Mouse (Mus musculus) cerebellum, postnatal 25 days (tissue): ENCODE measurements at regions not wholly inside any gene's neighbourhood (a gene's known extent, or its start where the extent isn't known, plus 50 kb on each side); places are given as distances from the start of the nearest gene placed in this dataset.

Source experiments
- DNase-seq, 2 experiments: peaks; one replicate each; pipeline ENCODE4 v3.0.0; 2021; ENCODE audit warnings: mixed read lengths in 2 of 2

DNA sequence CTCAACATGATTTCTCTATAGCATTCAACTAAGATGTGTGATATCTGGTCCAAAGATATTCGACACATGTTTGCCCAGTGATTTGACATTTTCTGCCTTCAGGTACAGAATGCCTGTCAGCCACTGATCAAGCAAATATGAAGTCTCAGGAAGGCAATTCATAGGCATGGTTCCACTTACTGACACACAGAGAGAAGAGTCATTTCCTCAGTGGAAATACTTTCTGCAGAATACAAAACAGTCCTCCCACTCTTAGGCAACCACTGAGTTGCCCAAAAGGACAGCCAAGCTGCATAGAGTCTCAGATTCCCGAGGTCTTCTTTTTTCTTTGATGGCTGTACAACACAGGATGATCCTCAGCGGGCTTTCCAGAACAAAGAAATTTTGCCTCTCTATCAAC, 110.9 kb downstream of the Ndufa4 start:
- DNase-seq = no peak

DNA sequence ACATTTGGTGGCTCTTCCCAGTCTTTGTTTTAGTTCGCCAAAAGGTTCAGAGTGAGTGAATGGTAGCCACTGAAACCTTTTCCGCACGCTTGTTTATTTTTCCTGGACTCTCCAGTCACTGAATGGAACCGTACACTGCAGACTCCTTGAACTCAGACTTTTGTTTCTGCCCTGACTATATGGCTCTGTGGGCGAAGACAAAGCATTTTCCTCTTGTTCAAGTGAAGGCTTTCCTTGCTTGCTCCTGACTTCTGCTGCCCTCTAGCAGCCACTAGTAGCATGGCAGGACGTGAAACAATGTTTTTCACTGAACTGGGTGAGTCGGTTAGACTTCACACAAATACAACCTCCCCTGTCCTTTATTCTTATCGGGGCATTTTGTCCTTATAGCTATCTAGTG, 113.9 kb downstream of the Ndufa4 start:
- peak; percentile 49 to 66 for DNase-seq

DNA sequence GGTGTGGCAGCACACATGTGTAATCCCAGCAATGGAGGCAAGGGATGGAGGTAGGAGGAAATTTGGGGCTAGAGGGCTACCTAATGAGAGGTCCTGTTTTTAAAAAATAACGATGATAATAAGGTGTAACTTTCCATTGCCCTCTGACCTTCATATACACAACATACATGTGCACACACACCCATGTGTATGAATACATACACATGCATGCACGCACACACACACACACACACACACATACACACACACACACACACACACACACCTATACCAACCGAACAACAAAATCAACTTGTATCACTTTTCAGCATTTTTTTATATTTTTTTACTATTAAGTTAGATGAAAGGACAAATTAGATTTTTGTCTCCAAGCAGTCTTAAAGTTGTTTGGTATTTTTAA, 115.1 kb downstream of the Ndufa4 start:
- DNase-seq = no peak

DNA sequence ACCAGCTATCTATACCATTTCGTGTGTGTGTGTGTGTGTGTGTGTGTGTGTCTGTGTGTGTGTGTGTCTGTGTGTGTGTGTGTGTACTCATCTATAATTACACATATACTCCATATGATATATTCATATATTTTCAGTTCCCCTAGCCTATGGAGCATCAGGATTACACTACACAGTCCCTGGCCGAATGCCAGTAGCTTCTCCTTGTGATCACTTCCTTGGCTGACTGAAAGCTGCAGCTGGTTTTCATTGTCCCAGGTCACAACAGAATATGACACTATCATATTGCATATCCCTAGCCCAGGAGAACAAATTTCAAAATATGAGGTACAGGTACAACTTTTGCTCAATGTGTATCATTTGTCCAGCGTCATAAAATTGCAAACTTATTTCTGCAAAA, 116.2 kb downstream of the Ndufa4 start:
- peak in 1 of 2 experiments; percentile 5 for DNase-seq

DNA sequence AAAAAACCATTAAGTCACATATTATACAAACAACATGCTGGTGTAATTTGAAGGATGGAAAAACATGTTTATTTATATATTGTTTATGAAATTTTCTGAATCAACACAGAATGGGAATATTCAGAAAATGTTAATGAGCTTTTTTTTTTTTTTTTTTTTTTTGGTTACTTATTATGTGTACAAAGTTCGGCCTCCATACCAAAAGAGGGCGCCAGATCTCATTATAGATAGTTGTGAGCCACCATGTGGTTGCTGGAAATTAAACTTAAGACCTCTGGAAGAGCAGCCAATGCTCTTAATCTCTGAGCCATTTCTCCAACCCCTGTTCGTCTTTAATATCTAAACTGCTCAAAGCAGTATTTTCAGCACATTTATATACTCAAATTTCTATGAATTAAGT, 133.3 kb downstream of the Ndufa4 start:
- DNase-seq = no peak

DNA sequence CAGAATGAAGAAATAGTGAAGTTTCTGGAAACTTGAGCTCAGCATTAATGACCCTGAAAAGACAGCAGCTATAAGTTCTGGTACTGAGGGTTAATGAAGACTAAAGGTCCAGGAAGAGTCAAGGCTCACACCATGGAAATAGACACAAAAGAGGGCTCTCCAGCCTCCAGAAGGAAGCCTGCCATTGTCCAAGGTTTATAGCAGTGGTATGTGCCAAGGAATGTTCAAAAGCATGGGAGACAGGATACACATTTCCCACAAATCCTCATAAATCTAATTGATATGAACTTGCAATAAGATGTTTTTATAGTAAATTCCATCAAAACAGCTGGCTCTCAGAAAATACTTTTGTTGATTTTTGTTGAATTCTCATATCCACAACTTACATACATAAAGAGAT, 144.4 kb downstream of the Ndufa4 start:
- DNase-seq = no peak

DNA sequence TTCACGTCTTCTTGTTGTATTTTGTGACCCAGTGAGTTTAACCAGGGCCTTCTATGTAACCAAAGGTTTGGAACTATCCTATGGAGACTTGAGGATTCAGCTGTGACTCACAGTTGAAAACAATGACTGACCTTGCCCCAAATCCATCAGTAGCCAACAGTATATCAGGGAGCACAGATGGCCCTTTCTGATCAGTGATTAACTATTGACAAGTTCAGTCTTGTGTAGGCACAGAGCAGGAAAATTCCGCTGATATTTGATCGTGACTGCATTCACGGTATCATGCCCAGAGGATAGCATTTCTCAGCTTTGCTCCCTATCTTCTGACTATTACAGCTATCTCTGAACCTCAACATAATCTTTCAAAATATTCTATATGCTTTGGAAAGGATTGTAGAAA, 169.6 kb downstream of the Ndufa4 start:
- DNase-seq = no peak

DNA sequence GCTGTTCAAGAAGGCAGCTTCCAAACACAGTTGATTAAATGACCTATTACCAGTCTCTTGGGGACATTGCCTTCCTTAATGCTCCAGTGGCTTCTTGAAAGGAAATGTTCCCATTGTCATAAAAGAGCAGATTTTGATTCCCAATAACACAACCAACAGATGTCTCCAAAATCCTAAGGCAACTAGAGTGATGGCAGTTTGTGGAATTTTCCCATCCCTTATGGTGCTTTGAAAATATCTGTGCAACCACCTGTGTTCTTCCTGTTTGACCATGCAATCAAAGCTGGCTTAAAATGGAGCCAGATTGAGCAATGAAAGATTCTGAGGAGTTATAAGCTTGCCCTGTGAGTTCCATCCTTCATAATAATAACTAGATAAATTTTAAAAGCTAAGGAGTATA, 176.2 kb downstream of the Ndufa4 start:
- no peak for DNase-seq

DNA sequence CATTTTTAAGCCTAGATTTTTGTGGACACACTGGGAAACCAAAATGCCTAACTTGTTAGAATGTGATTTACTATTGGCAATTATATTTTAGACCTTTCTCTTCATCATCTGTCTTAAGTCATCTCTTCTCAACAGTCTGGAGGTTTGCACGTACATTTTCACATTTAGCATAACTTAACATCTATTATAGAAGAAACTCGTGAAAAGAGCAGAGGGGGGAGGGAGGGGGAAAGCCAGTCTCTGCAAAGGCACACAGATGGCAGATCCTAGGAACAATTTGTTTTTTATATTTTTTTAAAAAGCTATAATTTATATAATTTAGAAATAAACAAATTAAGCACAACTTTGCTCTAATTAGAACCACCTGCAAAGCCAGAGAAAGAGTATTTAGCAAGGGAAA, 176.6 kb downstream of the Ndufa4 start:
- no peak for DNase-seq

DNA sequence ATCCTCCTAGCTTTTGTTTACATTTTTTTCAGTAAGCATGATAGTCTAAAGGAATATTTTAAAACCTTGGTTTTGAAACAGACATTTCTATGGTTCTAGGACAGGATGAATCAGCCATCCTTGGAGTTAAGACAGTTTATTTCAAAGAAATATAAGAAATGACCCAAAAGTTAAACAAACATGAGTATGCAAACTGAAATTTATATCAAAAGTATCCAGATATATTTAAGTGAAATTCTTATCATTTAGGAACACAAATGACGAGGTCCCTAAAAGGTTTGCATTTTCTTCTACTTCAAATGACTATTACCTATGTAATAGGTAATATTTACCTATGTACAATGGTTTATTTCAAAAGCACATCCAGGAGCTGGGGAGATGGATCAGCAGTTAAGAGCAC, 179.5 kb downstream of the Ndufa4 start:
- no peak for DNase-seq

DNA sequence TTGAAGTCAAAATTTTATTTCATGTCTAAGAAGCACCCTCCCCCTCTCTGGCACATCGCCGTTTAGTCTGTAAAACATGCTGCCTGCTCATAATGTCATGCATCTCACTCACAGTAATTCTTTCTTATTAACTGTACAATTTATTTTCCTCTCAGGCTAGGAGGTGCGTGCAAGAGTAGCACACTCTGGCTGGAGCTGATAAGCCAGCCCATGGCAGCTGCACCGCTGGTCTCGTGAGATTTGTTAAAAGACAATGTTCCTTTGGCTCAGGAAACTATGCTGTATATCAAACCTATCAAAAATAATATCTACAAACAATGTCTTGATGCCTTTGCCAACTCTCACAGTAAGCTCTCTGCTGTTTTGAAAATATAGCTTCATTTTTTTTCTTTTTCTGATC, 179.9 kb downstream of the Ndufa4 start:
- no peak for DNase-seq

DNA sequence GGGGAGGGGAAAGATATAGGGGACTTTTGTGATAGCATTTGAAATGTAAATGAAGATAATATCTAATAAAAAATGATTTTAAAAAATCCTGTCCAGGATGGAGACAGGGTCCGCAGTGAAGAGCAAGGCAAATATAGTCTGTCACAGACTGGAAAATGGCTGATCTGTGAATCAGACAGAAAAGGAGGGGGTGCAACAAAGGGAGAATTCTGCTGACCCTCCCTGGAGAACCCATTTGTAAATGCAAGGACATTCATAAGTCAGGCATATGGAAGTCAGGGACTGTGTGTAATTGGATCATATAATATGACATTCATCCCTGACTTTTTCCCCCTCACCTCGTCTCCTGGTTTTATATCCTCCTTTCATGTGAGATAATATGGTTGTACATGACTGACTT, 183.8 kb downstream of the Ndufa4 start:
- DNase-seq = no peak

DNA sequence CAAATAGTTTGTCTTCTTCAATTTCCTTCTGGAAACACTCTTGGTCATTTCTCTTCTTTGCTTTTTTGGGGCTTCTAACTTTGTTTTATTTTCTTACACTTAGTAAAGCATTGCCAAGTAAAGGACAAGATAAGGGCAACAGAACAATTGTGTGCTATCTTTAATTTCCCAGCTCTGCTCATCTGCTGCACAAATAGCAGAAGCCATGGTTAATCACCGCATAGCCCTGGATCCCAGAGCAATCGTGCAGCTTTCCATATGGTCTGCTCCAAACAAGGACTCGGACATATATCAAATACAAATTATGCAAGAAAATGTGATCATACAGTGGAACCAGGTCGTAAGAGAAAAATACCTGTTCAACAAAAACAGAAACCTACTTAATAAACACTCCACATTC, 187.0 kb downstream of the Ndufa4 start:
- no peak for DNase-seq

DNA sequence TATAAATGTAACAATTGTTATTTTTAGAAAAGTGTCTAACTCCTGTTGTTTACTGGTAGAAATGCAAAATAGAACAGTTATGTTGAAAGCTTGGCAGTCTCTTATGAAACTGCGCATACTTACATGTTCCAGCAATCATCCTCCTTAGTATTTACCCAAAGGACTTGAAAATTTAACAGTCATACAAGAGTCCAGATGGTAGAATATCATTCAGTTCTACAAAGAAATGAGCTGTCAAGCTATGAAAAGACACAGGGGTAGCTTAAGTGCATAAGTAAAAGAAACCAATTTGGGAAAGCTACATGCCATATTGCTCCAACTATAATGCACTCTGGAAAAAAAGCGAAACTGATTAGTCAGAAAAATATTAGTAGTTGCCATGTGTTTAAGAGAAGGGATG, 196.7 kb downstream of the Ndufa4 start:
- no peak for DNase-seq

DNA sequence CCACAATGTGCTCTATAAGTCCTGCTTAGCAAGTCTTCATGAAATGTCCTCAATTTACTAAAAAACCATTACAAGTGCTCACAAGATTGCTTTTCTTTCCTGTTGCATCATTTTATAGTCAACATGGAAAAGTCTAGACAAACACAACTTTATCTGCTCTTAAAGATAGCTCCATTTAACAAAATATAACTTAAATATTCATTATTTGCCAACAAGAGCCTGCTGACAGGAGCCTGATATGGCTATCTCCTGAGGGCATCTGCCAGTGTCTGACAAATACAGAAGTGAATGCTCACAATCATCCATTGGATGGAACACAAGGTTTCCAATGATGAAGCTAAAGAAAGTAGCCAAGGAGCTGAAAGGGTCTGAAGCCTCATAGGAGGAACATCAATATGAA, 197.8 kb downstream of the Ndufa4 start:
- no peak for DNase-seq
